Mouse (Mus musculus) heart, embryonic 14.5 days (tissue): Measurements from ENCODE around the gene Pdcd2. TPM values are rescaled to one million over a fixed set of nuclear protein-coding genes. Genes with fewer than 3 reads are reported as not detected.

ENCODE experiments used
- ATAC-seq: fragments of 200-750 bp; cut with Nextera tagmentation; 2 replicates; pipeline ENCODE4 v1.8.0; 2017; ENCODE audit warnings: low read depth, moderate TSS enrichment; ENCODE audit not compliant: insufficient number of reproducible peaks, insufficient read depth, low FRiP score
- H3K27ac ChIP-seq, 2 experiments: fragments of 200-500 bp in 1 of 2; fragments of 300-500 bp in 1 of 2; sonication (generic) in 1 of 2; replicated peaks in 1 of 2; 2 replicates each; pipeline ENCODE4 v1.5.1; 2012 to 2014; ENCODE audit warnings: low read depth in 2 of 2, low read length in 2 of 2, control low read depth in 1 of 2, mild to moderate bottlenecking in 1 of 2, mixed read lengths in 1 of 2; ENCODE audit not compliant: control insufficient read depth in 1 of 2, insufficient read depth in 1 of 2
- H3K27me3 ChIP-seq: fragments of 300-500 bp; sonication (generic); 2 replicates; pipeline ENCODE4 v1.6.1; 2014; ENCODE audit warnings: mild to moderate bottlenecking, low read length, control low read depth; ENCODE audit not compliant: control insufficient read depth, insufficient read depth
- H3K36me3 ChIP-seq: fragments of 300-500 bp; sonication (generic); 2 replicates; pipeline ENCODE4 v1.6.1; 2014; ENCODE audit warnings: mild to moderate bottlenecking, control low read depth, low read length, mixed read lengths; ENCODE audit not compliant: control insufficient read depth, insufficient read depth
- H3K4me1 ChIP-seq, 2 experiments: fragments of 200-500 bp in 1 of 2; fragments of 300-500 bp in 1 of 2; sonication (generic) in 1 of 2; 2 replicates each; pipeline ENCODE4 v1.6.1; 2012 to 2014; ENCODE audit warnings: low read length in 2 of 2, control low read depth in 1 of 2, mixed read lengths in 1 of 2; ENCODE audit not compliant: control insufficient read depth in 2 of 2, insufficient read depth in 2 of 2
- H3K4me2 ChIP-seq: fragments of 300-500 bp; sonication (generic); 2 replicates; pipeline ENCODE4 v1.6.1; 2014; ENCODE audit warnings: mild to moderate bottlenecking, low read length
- H3K4me3 ChIP-seq, 2 experiments: fragments of 200-500 bp in 1 of 2; fragments of 300-500 bp in 1 of 2; sonication (generic) in 1 of 2; 2 replicates each; pipeline ENCODE4 v1.5.1; 2012 to 2014; ENCODE audit warnings: low read length in 2 of 2, mild to moderate bottlenecking in 2 of 2, control low read depth in 1 of 2, low read depth in 1 of 2, moderate library complexity in 1 of 2; ENCODE audit not compliant: control insufficient read depth in 1 of 2, insufficient read depth in 1 of 2
- H3K9ac ChIP-seq: fragments of 300-500 bp; sonication (generic); 2 replicates; pipeline ENCODE4 v1.6.1; 2014; ENCODE audit warnings: mild to moderate bottlenecking, low read length
- H3K9me3 ChIP-seq: fragments of 300-500 bp; sonication (generic); 2 replicates; pipeline ENCODE4 v1.6.1; 2016; ENCODE audit warnings: low read length, control low read depth; ENCODE audit not compliant: control insufficient read depth
- WGBS: fragments of 180-500 bp; shearing (Covaris S2); extraction: QIAGEN DNeasy Blood & Tissue Kit; methylation state at CpG from one replicate; pipeline ENCODE4 v1.1.7; 2014; 5-methylcytosine and 5-hydroxymethylcytosine counted together
- polyA plus RNA-seq: library from polyadenylated mRNA; unstranded; fragments of >200 nt; fragmentation: Nextera tagmentation; extraction: Ambion mirVana; gene quantifications from 2 replicates; pipeline ENCODE4 v1.2.1, GENCODE M21; 2014

Pdcd2 gene
- polyA plus RNA-seq, 1 experiment from 2014 or later, result 26.9 TPM

DNA sequence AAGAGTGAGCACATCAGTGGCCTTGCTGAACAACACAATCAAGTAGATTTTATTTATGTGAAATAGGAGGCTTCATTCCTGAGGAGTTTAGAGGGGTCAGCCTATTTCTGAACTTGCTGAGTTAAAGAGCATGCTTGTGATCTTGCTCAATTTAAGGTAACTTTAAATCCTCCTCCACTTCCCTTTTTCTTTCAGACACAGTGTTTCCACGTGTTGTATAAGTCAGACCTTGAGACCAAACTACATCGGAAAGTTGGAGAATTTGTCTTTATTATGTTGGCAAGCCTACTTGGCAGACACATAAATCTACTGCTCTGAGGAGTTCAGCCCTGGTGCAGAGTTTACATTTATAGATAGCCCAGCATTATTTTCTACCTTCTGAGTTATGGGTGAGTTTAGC is 1.8 kb upstream of the Pdcd2 start:
- 93% methylated on average over 2 of the region's 2 CpGs for WGBS
- H3K27ac ChIP-seq, result no peak overlapping the region
- H3K27me3 ChIP-seq, result no peaks in the 10 kb centered on the region
- no peak for ATAC-seq
- peaks cover 5 to 12% of the 10 kb centered on the region in 2 experiments for H3K4me1 ChIP-seq
- peaks cover 18% of the 10 kb centered on the region for H3K36me3 ChIP-seq
- H3K9me3 ChIP-seq, result no peaks in the 10 kb centered on the region
- no peak overlapping the region for H3K4me2 ChIP-seq
- H3K9ac ChIP-seq, result no peak overlapping the region
- no peak overlapping the region for H3K4me3 ChIP-seq

DNA sequence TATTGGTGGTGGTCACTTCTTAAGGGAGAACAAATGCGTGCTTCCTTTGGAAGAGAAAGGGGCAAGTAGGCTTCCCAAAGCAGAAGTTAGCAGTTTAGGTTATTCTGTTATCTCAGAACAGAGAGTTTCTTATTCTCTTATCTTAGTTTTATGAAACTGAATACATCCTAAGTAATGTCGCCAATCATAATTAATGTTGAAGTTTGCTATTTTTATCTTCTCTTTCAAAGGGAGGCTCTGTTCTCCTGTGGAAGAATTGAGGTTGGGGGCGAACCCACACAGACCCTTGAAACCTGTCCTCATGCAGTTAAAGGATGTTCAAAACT is 673 bp upstream of the Pdcd2 start:
- H3K9me3 ChIP-seq, result no peaks in the 10 kb centered on the region
- 49% methylated on average over 3 of the region's 3 CpGs for WGBS
- peak overlapping the region; percentile 82 for H3K9ac ChIP-seq
- peak overlapping the region in 1 of 2 experiments; percentile 78; a peak in 2 of 4 replicates for H3K27ac ChIP-seq
- H3K27me3 ChIP-seq, result no peaks in the 10 kb centered on the region
- H3K36me3 ChIP-seq, result peaks cover 28% of the 10 kb centered on the region
- peak overlapping the region; percentile 12 to 79; a peak in 3 of 4 replicates for H3K4me3 ChIP-seq
- peaks cover 5 to 12% of the 10 kb centered on the region in 2 experiments for H3K4me1 ChIP-seq
- no peak for ATAC-seq
- H3K4me2 ChIP-seq, result peak overlapping the region; percentile 80

DNA sequence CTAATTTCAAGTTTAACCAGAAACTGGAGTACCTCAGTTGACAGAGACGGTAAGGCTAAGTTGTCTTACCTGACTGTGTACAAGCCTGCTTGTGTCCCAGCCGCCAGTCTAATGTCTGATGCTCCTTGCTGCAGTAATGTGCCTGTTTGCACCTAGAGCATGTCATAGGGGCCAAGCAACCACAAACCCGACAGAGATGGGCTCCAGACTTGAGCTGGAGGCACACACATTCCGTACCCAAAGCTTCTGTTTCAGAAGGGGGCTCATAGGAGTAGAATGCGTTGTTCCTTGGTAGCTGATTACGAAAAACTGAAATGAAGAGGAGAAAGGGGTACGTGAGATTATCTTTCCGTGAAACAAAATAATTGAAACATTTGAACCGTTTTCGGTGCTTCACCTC is 797 bp downstream of the Pdcd2 start:
- H3K4me1 ChIP-seq, result peaks cover 5 to 12% of the 10 kb centered on the region in 2 experiments
- H3K4me2 ChIP-seq, result peak overlapping the region; percentile 80
- no peaks in the 10 kb centered on the region for H3K9me3 ChIP-seq
- peaks cover 42% of the 10 kb centered on the region for H3K36me3 ChIP-seq
- peak overlapping the region; percentile 79 to 83 for H3K4me3 ChIP-seq
- H3K27me3 ChIP-seq, result no peaks in the 10 kb centered on the region
- peak overlapping the region; percentile 82 for H3K9ac ChIP-seq
- WGBS, result 12% methylated on average over 10 of the region's 10 CpGs
- no peak overlapping the region; a peak in 2 of 4 replicates for H3K27ac ChIP-seq
- no peak for ATAC-seq

DNA sequence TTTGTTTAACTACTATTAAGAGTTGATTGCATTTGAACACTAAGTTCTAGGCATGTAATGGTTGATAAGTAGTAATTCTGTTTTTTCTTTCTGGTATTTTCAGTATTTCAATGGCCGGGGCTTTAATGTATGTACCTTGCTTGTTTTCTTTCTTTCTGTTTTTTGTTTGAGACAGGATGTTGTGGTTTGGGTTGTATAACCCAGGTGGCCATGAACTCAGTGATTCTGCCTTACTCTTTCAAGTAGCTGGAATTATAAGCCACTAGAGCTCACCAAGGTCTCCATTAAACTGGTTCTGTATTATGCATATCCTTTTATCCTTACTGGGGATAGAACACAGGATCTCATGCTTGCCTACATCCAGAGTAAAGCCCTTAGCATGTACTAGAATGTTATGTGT is 8.3 kb downstream of the Pdcd2 start:
- no peaks in the 10 kb centered on the region for H3K27me3 ChIP-seq
- H3K27ac ChIP-seq, result no peak overlapping the region
- H3K9ac ChIP-seq, result no peak overlapping the region
- no peaks in the 10 kb centered on the region for H3K4me1 ChIP-seq
- peaks cover 99% of the 10 kb centered on the region for H3K36me3 ChIP-seq
- no peaks in the 10 kb centered on the region for H3K9me3 ChIP-seq
- 88% methylated on average over 1 of the region's 1 CpGs for WGBS
- ATAC-seq, result no peak
- H3K4me2 ChIP-seq, result no peak overlapping the region
- H3K4me3 ChIP-seq, result no peak overlapping the region

DNA sequence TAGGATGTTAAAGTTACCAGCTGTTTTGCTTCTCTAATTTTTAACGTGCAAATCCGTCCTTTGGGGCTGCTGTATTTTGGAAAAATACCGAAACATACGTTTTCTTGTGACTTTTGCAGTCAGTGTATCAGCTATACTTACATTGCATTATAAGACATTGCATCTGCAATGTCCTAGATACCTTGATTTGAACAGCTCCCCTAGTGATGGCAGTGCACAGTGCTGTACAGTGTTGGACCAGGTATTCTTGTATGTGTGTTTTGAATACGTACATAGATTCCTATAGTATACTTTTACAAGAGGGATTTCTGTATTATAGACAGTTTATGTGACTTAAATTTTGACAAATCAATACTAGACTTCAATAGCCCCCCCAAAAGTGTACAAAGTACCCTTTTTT is 8.9 kb downstream of the Pdcd2 start:
- Histone ChIP-seq H3K36me3 (peaks cover 100% of the 10 kb centered on the region), H3K4me1 (no peaks in the 10 kb centered on the region), H3K9me3 (no peaks in the 10 kb centered on the region), H3K27me3 (no peaks in the 10 kb centered on the region), H3K4me3 (no peak overlapping the region), H3K9ac (no peak overlapping the region), H3K4me2 (no peak overlapping the region), H3K27ac (no peak overlapping the region)
- ATAC-seq, result no peak
- WGBS, result 86% methylated on average over 5 of the region's 5 CpGs

DNA sequence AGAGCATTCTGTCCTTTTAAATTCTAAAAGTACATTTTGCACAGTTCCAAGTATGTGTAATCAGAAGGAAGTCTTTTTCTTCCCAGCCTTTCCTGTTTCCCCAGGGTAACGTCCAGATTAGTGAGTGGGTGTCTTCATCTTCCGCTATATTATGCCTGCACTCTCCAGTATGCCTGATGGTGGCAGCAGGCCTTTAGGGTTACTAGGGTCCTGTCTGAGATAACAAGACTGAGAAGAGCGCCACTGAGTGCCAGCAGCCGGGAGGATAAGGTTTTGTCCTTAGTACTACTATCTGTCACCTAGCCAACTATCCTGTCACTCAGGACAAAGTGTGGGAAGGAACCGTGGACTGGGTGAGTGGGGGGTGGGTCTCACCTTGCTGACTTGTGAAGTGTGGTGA is 9.3 kb downstream of the Pdcd2 start:
- Histone ChIP-seq H3K27me3 (no peaks in the 10 kb centered on the region), H3K4me1 (no peaks in the 10 kb centered on the region), H3K27ac (no peak overlapping the region), H3K4me2 (no peak overlapping the region), H3K4me3 (no peak overlapping the region), H3K9ac (no peak overlapping the region), H3K9me3 (no peaks in the 10 kb centered on the region), H3K36me3 (peaks cover 99% of the 10 kb centered on the region)
- 31% methylated on average over 5 of the region's 5 CpGs for WGBS
- ATAC-seq, result no peak

DNA sequence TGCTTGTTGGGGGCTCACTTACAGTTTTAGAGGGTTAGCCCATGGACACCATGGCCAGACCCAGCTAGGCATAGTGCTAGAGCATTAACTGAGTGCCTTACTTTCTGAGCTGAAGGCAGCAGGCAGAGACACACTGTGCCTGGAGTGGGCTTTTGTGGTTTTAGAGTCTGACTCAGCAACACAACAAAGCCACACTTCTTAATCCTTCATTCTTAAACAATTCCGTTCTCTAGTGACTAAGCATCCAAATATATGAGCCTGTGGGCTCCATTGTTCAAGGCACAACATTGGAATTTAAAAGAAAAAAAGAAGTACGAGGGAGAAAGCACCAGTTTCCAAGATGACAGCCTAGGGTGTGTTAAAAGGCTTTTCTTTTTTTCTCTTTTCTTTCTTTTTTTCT is 16.4 kb downstream of the Pdcd2 start:
- no peaks in the 10 kb centered on the region for H3K27me3 ChIP-seq
- no peak overlapping the region for H3K27ac ChIP-seq
- H3K4me1 ChIP-seq, result no peaks in the 10 kb centered on the region
- H3K36me3 ChIP-seq, result peaks cover 99% of the 10 kb centered on the region
- no peak overlapping the region for H3K4me2 ChIP-seq
- H3K9ac ChIP-seq, result no peak overlapping the region
- H3K9me3 ChIP-seq, result peaks cover 4% of the 10 kb centered on the region; the same call in 1 of the 2 replicates
- ATAC-seq, result no peak
- WGBS, result 96% methylated on average over 2 of the region's 2 CpGs
- H3K4me3 ChIP-seq, result no peak overlapping the region

DNA sequence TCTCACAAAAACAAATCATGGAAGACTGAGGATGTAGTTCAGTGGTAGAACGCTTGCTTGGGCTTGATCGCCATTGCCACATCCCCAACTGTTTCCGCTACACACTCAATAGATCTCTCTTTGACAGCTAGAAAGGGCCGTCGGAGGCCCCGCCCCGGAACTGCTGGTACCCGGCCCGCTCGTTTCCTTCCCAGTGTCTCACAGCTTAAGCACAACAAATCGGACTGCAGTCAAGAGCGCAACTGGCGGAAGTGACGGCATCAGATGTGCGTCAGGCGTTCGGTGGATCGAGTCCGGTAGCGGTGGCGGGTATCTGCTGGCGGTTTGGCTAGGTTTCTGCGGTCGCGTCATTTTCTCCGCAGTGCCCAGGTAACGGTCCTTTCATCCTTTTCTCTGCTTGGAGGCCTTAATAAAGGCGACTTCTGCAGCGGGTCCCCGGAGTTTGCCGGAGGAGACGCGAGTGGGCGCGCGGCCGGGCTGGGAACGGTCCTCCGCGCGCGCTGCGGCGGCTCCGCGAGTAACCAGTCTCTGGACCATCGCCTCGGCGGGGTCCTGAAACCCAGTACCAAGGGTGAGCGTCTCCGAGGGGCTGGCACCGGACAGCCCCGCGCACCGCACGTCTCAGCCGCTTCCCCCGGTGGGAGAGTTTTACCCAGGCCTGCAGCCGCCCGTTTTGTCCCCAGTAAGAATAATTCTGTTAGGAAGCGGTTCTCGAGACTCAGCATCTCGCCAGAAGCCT is 27.3 kb downstream of the Pdcd2 start, which contains the start of the genes Psmb1 and Tbp:
TSS of gene Psmb1 (minus strand) at position 96 of the 739 bp plus-strand sequence.
TSS of gene Tbp (plus strand) at position 233 of the 739 bp plus-strand sequence.
- H3K4me1 ChIP-seq, result peaks cover 0 to 32% of the 10 kb centered on the region in 2 experiments; a peak in 3 of 4 replicates
- under 1% methylated on average over 63 of the region's 63 CpGs for WGBS
- peak within 1 kb of the TSS; percentile 92 for H3K9ac ChIP-seq
- peak within 1 kb of the TSS; percentile 78 to 87 for H3K4me3 ChIP-seq
- peaks cover 30% of the 10 kb centered on the region for H3K36me3 ChIP-seq
- no peaks in the 10 kb centered on the region for H3K9me3 ChIP-seq
- H3K27ac ChIP-seq, result peak within 1 kb of the TSS; percentile 68 to 86
- peak; percentile 86 for ATAC-seq
- no peaks in the 10 kb centered on the region for H3K27me3 ChIP-seq
- H3K4me2 ChIP-seq, result peak within 1 kb of the TSS; percentile 90
